Mouse (Mus musculus) kidney, adult 18-20 months (tissue): ENCODE measurements around the gene Fezf2.

Experiments
- DNase-seq: peaks from one replicate; pipeline ENCODE4 v3.0.0; 2021

Gene Fezf2

GRCm38 (mm10) chr14:12342458-12343131 lies 5.4 kb downstream of the Fezf2 start:
- DNase-seq = no peak

GRCm38 (mm10) chr14:12341789-12342457 lies 6.1 kb downstream of the Fezf2 start:
- DNase-seq = no peak

- no peak for DNase-seq
Observed at GRCm38 (mm10) chr14:12341075-12341788, 6.8 kb downstream of the Fezf2 start.

- DNase-seq = no peak
Observed at GRCm38 (mm10) chr14:12340238-12341074, 7.5 kb downstream of the Fezf2 start.

GRCm38 (mm10) chr14:12338811-12339565 lies 9.0 kb downstream of the Fezf2 start:
- no peak for DNase-seq

GRCm38 (mm10) chr14:12337998-12338809 lies 9.8 kb downstream of the Fezf2 start:
- no peak for DNase-seq

- DNase-seq = no peak
Observed at GRCm38 (mm10) chr14:12337421-12337997, 10.5 kb downstream of the Fezf2 start.

GRCm38 (mm10) chr14:12334925-12335324 lies 13.1 kb downstream of the Fezf2 start:
- no peak for DNase-seq

GRCm38 (mm10) chr14:12333622-12334021 lies 14.4 kb downstream of the Fezf2 start:
- DNase-seq = no peak

GRCm38 (mm10) chr14:12303106-12303505 lies 44.9 kb downstream of the Fezf2 start:
- DNase-seq = no peak

- no peak for DNase-seq
Observed at GRCm38 (mm10) chr14:12300677-12301076, 47.3 kb downstream of the Fezf2 start.

- DNase-seq = no peak
Observed at GRCm38 (mm10) chr14:12300275-12300674, 47.7 kb downstream of the Fezf2 start.

GRCm38 (mm10) chr14:12299654-12300053 lies 48.3 kb downstream of the Fezf2 start:
- no peak for DNase-seq

GRCm38 (mm10) chr14:12299171-12299570 lies 48.8 kb downstream of the Fezf2 start:
- no peak for DNase-seq

GRCm38 (mm10) chr14:12296391-12296790 lies 51.6 kb downstream of the Fezf2 start:
- no peak for DNase-seq
